Mouse (Mus musculus) hindbrain, postnatal 0 days (tissue): Measurements from ENCODE around the gene Zfp422. TPM values are rescaled to one million over a fixed set of nuclear protein-coding genes. Genes with fewer than 3 reads are reported as not detected.

Experiments
- ATAC-seq: fragments of 200-750 bp; cut with Nextera tagmentation; 2 replicates; pipeline ENCODE4 v1.8.0; 2017; ENCODE audit warnings: mild to moderate bottlenecking, moderate TSS enrichment, moderate library complexity
- DNase-seq: peaks from one replicate; pipeline ENCODE4 v3.0.0-alpha.2; 2015; ENCODE audit warnings: low spot score
- H3K27ac ChIP-seq: fragments of 300-500 bp; sonication (generic); 2 replicates; pipeline ENCODE4 v1.5.1; 2014; ENCODE audit warnings: mild to moderate bottlenecking
- H3K27me3 ChIP-seq: fragments of 300-500 bp; sonication (generic); 2 replicates; pipeline ENCODE4 v1.6.1; 2014; ENCODE audit warnings: low read length, mixed read lengths; ENCODE audit not compliant: insufficient read depth
- H3K36me3 ChIP-seq: fragments of 300-500 bp; sonication (generic); 2 replicates; pipeline ENCODE4 v1.6.1; 2014; ENCODE audit warnings: low read length, mixed read lengths; ENCODE audit not compliant: insufficient read depth
- H3K4me1 ChIP-seq: fragments of 300-500 bp; sonication (generic); 2 replicates; pipeline ENCODE4 v1.6.1; 2014; ENCODE audit warnings: antibody characterized with exemption, low read length, mixed read lengths; ENCODE audit not compliant: insufficient read depth
- H3K4me2 ChIP-seq: fragments of 300-500 bp; sonication (generic); 2 replicates; pipeline ENCODE4 v1.6.1; 2014; ENCODE audit warnings: low read depth, mild to moderate bottlenecking, low read length, moderate library complexity, mixed read lengths
- H3K4me3 ChIP-seq: fragments of 300-500 bp; sonication (generic); 2 replicates; pipeline ENCODE4 v1.5.1; 2014; ENCODE audit warnings: low read length
- H3K9ac ChIP-seq: fragments of 300-500 bp; sonication (generic); replicated peaks from 2 replicates; pipeline ENCODE4 v1.6.1; 2014; ENCODE audit warnings: mild to moderate bottlenecking, low read length, moderate library complexity, mixed read lengths
- H3K9me3 ChIP-seq: fragments of 300-500 bp; sonication (generic); 2 replicates; pipeline ENCODE4 v1.6.1; 2016; ENCODE audit warnings: low read length, mixed read lengths
- CTCF ChIP-seq: IDR thresholded peaks from 2 replicates; pipeline ENCODE4 v1.5.1; 2016; ENCODE audit warnings: antibody characterized with exemption, control low read depth, low read depth
- WGBS: fragments of 180-500 bp; shearing (Covaris S2); extraction: QIAGEN DNeasy Blood & Tissue Kit; methylation state at CpG from one replicate; pipeline ENCODE4 v1.1.7; 2014; 5-methylcytosine and 5-hydroxymethylcytosine counted together
- polyA plus RNA-seq: library from polyadenylated mRNA; unstranded; fragments of >200 nt; fragmentation: Nextera tagmentation; extraction: Ambion mirVana; gene quantifications from 2 replicates; pipeline ENCODE4 v1.2.1, GENCODE M21; 2015
- total RNA-seq: library from RNA; depleted of rRNA; stranded (reverse); fragments of >200 nt; gene quantifications from 2 replicates; pipeline ENCODE4 v1.2.3, GENCODE M21; 2014

Zfp422 gene
- total and polyA plus RNA-seq, 2 experiments from 2014 or later = 50.8 to 97.1 TPM

DNA sequence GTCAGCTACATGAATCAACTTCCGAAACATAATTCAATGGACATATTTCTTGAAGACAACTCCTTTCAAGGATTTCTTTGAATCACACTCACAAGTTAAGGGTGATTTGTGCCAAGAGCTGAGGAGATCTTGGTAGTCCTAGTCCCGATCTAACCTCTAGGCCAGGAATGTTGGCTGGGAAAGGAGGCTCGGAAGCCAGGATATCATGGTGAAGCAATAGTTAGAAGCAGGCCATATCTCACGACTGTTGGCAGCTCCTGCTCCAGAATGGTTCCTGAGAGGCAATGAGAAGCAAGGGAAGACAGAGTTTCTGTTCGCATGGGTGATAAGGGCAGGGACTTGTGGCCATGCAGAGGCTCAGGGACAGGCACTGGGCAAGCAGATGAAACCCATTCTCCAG, 8.7 kb upstream of the Zfp422 start:
- DNase-seq = no peak
- Histone ChIP-seq H3K27ac (no peak overlapping the region), H3K9me3 (no peaks in the 10 kb centered on the region), H3K4me2 (no peak overlapping the region), H3K27me3 (no peaks in the 10 kb centered on the region), H3K4me3 (no peak overlapping the region), H3K4me1 (no peaks in the 10 kb centered on the region), H3K9ac (no peak overlapping the region), H3K36me3 (peaks cover 8% of the 10 kb centered on the region; the same call in 1 of the 2 replicates)
- WGBS = 94% methylated on average over 5 of the region's 5 CpGs
- no peak for TF ChIP-seq CTCF
- ATAC-seq = no peak

DNA sequence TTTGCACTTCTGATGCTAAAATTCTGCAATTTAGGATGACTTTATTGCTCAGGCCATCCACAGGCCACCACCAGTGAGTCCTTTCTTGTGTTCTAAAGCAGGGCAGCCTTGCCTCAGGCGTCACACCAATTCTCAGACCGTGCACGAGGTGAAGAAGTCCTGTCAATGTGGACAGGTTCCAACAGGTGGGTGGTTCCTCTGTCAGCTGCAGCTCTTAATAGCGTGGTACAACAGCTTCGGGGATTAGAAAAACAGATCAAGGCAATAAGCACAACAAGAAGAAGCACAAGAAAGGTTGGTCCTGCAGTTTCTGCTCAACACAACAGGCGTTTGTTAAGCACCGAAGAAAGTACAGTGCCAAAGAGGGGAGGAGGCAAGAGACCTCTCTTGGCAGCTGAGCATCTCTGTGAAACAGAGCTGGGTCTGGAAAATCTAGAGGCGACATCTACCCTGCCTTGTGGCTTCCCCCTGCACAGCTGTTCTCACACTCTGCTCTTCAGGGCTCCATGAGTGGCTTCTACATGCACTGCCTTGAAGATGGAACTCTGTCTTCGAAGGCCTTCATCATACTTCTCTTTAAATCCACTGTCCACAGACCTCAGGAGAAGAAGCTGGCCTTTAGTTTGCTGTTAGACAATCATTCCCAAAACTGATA, 7.9 kb upstream of the Zfp422 start:
- DNase-seq = no peak
- H3K27ac ChIP-seq = no peak overlapping the region
- H3K4me1 ChIP-seq = no peaks in the 10 kb centered on the region
- H3K9ac ChIP-seq = no peak overlapping the region
- TF ChIP-seq CTCF = no peak
- no peaks in the 10 kb centered on the region for H3K9me3 ChIP-seq
- no peak overlapping the region for H3K4me2 ChIP-seq
- 88% methylated on average over 9 of the region's 9 CpGs for WGBS
- H3K36me3 ChIP-seq = peaks cover 8% of the 10 kb centered on the region; the same call in 1 of the 2 replicates
- no peak for ATAC-seq
- no peaks in the 10 kb centered on the region for H3K27me3 ChIP-seq
- H3K4me3 ChIP-seq = no peak overlapping the region

DNA sequence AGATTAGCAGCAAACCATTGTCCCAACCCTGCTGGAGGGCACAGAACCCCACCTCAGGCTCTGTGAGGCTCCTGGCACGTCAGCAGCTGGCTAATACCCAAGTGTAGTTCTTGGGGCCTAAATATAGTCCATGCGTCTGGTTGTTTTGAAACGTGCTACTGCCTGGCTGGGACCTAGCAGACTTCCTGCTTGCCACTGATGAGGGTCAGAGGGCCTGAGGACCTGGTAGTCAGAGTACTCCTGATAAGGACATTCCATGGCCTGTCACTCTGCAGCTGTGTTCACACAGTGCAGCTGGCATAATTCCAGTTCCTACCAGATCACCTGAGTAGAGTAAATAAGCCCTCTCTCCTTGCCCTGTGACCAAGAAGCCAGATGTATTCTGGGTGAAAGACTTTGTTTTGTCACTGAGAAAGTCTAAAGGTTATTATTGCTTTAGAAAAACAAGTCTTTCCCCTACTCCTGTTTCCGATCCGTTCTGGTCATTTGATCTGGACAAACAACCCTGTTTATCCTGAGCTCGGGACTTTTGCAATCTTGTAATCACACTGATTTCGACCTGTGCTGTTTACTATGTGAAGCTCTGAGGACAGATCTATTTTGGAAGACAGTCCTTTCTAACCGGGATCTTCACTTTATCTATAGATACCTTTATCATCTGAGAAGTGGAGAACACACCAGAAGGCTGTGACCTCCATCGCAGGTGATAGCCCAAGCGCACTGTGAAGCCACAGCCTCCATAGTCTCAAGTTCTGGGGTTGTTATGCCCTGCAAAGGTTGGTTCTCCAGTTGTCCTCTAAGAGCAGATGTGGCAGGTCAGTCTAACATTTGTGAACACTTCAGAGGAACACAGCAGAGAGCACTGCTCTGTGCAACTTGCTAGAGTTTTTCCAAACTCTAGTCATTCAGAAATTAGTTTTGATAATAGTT, 6.7 kb upstream of the Zfp422 start:
- WGBS = 67% methylated on average over 10 of the region's 10 CpGs
- Histone ChIP-seq H3K9ac (no peak overlapping the region), H3K27ac (0 out of 2 replicates have a peak overlapping the region, but pooled peaks have one; percentile 2), H3K27me3 (no peaks in the 10 kb centered on the region), H3K9me3 (no peaks in the 10 kb centered on the region), H3K4me1 (no peaks in the 10 kb centered on the region), H3K4me2 (no peak overlapping the region), H3K36me3 (peaks cover 8% of the 10 kb centered on the region; the same call in 1 of the 2 replicates), H3K4me3 (no peak overlapping the region)
- TF ChIP-seq CTCF = no peak
- ATAC-seq (0 out of 2 replicates have a peak, but pooled peaks have one; percentile 13), DNase-seq (no peak)

DNA sequence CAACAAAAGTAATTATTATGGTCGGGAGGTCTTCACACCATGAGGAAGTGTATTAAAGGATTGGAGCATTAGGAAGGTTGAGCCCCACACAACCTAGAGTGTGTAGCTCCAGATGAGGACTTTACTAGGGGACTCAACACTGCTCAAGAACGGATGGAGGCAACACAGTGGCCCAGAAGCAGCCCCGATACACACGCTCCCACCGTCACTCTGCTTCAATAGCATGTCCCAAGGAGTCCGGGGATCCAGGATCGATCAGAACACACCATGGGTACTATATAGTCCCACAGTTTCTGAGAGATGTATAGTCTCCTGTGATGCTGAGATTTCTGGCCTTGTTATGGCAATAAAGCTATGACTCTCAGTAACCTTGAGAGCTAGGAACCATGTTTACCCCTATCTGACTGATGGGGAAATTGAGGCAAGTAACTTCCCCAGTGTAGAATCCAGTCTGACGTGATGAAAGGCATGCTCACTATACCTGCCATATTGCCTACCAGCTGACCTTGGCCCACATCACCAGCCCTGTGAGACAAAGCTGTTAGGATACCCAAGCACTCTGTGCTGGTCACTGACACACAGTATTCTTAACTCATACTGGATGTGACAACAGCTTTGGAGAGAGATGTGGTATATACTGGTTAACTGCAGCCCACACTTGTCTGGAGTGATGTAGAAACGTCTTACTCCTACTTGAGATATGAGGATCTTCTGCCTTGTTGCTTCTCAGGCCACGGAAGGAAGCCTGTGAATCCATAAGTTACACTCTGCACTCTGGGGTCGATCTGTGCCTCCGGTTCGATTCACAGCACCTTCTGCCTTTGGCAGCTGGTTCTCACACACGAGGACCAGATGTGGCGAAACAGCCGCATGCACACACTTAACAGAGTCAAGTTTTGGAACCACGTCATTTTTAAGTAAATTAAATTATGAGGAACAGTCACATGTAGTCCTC, 5.2 kb upstream of the Zfp422 start:
- no peak for TF ChIP-seq CTCF
- Histone ChIP-seq H3K27me3 (no peaks in the 10 kb centered on the region), H3K4me3 (no peak overlapping the region), H3K9me3 (no peaks in the 10 kb centered on the region), H3K4me1 (no peaks in the 10 kb centered on the region), H3K27ac (no peak overlapping the region), H3K9ac (no peak overlapping the region), H3K36me3 (peaks cover 8% of the 10 kb centered on the region; the same call in 1 of the 2 replicates), H3K4me2 (no peak overlapping the region)
- no peak for DNase-seq
- no peak for ATAC-seq
- 91% methylated on average over 17 of the region's 17 CpGs for WGBS

DNA sequence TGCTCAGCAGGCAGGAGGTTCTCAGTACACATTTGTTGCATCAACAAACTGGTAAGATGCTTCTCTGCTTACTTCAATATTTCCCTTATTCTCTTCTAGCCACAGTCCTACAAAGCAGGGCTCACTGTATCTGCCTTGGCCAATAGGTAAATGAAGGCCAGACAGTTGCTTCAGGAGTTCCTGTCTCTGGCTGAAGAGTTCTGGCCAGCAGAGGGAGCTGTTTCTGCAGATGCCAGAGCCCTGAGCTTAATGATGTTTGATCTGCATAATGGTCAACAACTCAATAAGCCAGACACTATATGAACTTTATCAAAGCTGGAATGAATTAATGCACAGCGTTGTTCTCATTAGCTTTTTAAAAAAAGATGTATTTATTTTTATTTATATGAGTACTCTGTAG, 3.3 kb upstream of the Zfp422 start:
- peak; percentile 83 for TF ChIP-seq CTCF
- no peaks in the 10 kb centered on the region for H3K27me3 ChIP-seq
- no peaks in the 10 kb centered on the region for H3K4me1 ChIP-seq
- no peak overlapping the region for H3K27ac ChIP-seq
- H3K4me2 ChIP-seq = no peak overlapping the region
- H3K36me3 ChIP-seq = peaks cover 2% of the 10 kb centered on the region; the same call in 1 of the 2 replicates
- no peak overlapping the region for H3K4me3 ChIP-seq
- DNase-seq (peak; percentile 80), ATAC-seq (no peak)
- no peak overlapping the region for H3K9ac ChIP-seq
- WGBS = 49% methylated on average over 1 of the region's 1 CpGs
- H3K9me3 ChIP-seq = no peaks in the 10 kb centered on the region

DNA sequence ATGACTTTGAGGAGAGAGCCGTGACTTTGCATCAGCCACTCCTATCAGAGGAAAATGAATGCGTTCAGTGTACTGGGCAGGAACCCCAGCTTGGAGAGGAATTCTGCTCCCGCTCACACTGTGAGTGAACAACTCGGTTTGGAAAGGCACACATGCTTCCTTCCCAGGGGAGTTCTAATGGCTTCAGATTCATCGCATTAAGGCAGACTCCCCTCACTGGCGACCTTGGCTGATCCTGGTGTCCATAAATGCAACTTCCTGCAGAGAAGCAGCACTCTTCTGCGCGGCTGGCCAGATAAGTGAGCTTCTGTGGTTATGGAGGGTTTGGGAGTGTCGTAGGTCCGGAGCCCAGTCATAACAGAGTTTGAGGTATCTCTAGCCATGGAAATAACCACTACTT, 967 bp upstream of the Zfp422 start:
- DNase-seq = no peak
- WGBS = 71% methylated on average over 10 of the region's 10 CpGs
- Histone ChIP-seq H3K27me3 (no peaks in the 10 kb centered on the region), H3K9me3 (no peaks in the 10 kb centered on the region), H3K4me3 (no peak overlapping the region), H3K4me1 (no peaks in the 10 kb centered on the region), H3K36me3 (no peaks in the 10 kb centered on the region; the same call in 1 of the 2 replicates), H3K9ac (no peak overlapping the region), H3K27ac (no peak overlapping the region), H3K4me2 (no peak overlapping the region)
- ATAC-seq = no peak
- TF ChIP-seq CTCF = no peak
